Mouse (Mus musculus) myocyte (in vitro differentiated cells): ENCODE measurements around the gene Znhit2. TPM values are rescaled to one million over a fixed set of nuclear protein-coding genes. Genes with fewer than 3 reads are reported as not detected.

Source experiments
- H3K27me3 ChIP-seq: one replicate; pipeline ENCODE4 v1.6.1; 2011; ENCODE audit not compliant: control insufficient read depth, insufficient read depth, insufficient read length
- H3K36me3 ChIP-seq: one replicate; pipeline ENCODE4 v1.6.1; 2011; ENCODE audit not compliant: control insufficient read depth, insufficient read depth
- H3K4me2 ChIP-seq: one replicate; pipeline ENCODE4 v1.6.1; 2011; ENCODE audit warnings: low read depth, control low read depth
- H3K4me3 ChIP-seq: one replicate; pipeline ENCODE4 v1.5.1; 2011; ENCODE audit warnings: mild to moderate bottlenecking, control low read depth, moderate library complexity
- H3K79me2 ChIP-seq: one replicate; pipeline ENCODE4 v1.6.1; 2011; ENCODE audit not compliant: control insufficient read depth, insufficient read depth
- H3ac ChIP-seq: one replicate; pipeline ENCODE4 v1.6.1; 2011; ENCODE audit not compliant: control insufficient read depth, insufficient read length
- CEBPB ChIP-seq: IDR thresholded peaks from 2 replicates; pipeline ENCODE4 v1.6.1; 2011; ENCODE audit warnings: mild to moderate bottlenecking, moderate library complexity; ENCODE audit not compliant: poor library complexity, insufficient read depth, severe bottlenecking
- E2F4 ChIP-seq: IDR thresholded peaks from one replicate; pipeline ENCODE4 v1.6.1; 2011; ENCODE audit warnings: mild to moderate bottlenecking, control low read depth, moderate library complexity; ENCODE audit not compliant: insufficient read depth
- MAX ChIP-seq: IDR thresholded peaks from one replicate; pipeline ENCODE4 v1.6.1; 2011; ENCODE audit warnings: low read depth, mild to moderate bottlenecking, control low read depth
- MYOD1 ChIP-seq, 3 experiments: IDR thresholded peaks; one replicate each; pipeline ENCODE4 v1.6.1; 2011; ENCODE audit warnings: control low read depth in 2 of 3, low read depth in 2 of 3, mild to moderate bottlenecking in 2 of 3, moderate library complexity in 1 of 3; ENCODE audit not compliant: insufficient read length in 2 of 3, control insufficient read depth in 1 of 3
- MYOG ChIP-seq, 3 experiments: IDR thresholded peaks; one replicate each; pipeline ENCODE4 v1.6.1; 2011; ENCODE audit warnings: control low read depth in 2 of 3, low read depth in 2 of 3, mild to moderate bottlenecking in 2 of 3; ENCODE audit not compliant: insufficient read length in 2 of 3, control insufficient read depth in 1 of 3, insufficient read depth in 1 of 3
- POLR2A ChIP-seq: IDR thresholded peaks from one replicate; pipeline ENCODE4 v1.6.1; 2011; ENCODE audit warnings: low read depth, mild to moderate bottlenecking, control low read depth, moderate library complexity; ENCODE audit not compliant: insufficient read length
- POLR2AphosphoS2 ChIP-seq: IDR thresholded peaks from one replicate; pipeline ENCODE4 v1.6.1; 2011; ENCODE audit warnings: low read depth, control low read depth; ENCODE audit not compliant: insufficient read length
- REST ChIP-seq: IDR thresholded peaks from one replicate; pipeline ENCODE4 v1.6.1; 2011; ENCODE audit warnings: mild to moderate bottlenecking, control low read depth, moderate library complexity; ENCODE audit not compliant: insufficient read depth, insufficient read length
- SRF ChIP-seq: IDR thresholded peaks from one replicate; pipeline ENCODE4 v1.6.1; 2011; ENCODE audit warnings: low read depth; ENCODE audit not compliant: control insufficient read depth, insufficient read length
- TCF12 ChIP-seq: IDR thresholded peaks from one replicate; pipeline ENCODE4 v1.6.1; 2011; ENCODE audit warnings: mild to moderate bottlenecking, control low read depth; ENCODE audit not compliant: poor library complexity, insufficient read depth, severe bottlenecking
- TCF3 ChIP-seq: IDR thresholded peaks from one replicate; pipeline ENCODE4 v1.6.1; 2011; ENCODE audit warnings: low read depth, control low read depth; ENCODE audit not compliant: insufficient read length
- USF1 ChIP-seq: IDR thresholded peaks from one replicate; pipeline ENCODE4 v1.6.1; 2011; ENCODE audit warnings: low read depth, mild to moderate bottlenecking, control low read depth, moderate library complexity
- polyA plus RNA-seq: library from polyadenylated mRNA; unstranded; fragments of >200 nt; fragmentation: generic; extraction: Trizol; gene quantifications from one replicate; pipeline ENCODE4 v1.2.1, GENCODE M21; 2012; ENCODE audit warnings: missing spikeins

The Znhit2 gene
- polyA plus RNA-seq, 1 experiment = 44.3 TPM

DNA sequence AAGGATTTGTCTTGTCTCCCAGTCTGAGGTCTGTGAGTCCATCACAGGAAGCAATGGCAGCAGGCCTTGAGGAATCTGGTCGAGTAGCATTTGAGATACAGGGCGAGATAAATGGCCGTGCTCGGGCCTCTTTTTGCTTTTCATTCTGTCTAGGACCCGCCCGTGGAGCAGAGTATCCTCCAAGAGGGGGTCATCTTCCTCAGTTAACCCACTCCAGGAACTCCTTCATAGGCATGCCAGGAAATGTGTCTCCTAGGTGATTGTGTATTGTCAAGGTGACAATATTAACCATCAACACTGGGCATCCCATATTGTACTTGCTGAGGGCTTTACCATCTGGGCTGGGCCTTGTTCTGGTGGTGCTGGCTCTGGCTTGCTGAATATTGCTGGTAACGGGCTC is 33.1 kb downstream of the Znhit2 start, which contains the start of gene AC131692.1:
Gene AC131692.1, plus strand, starts transcription at position 301 of the 400 bp plus-strand sequence.
- H3K27me3 ChIP-seq = no peaks in the 10 kb centered on the region
- peaks cover 3% of the 10 kb centered on the region for H3K79me2 ChIP-seq
- no peak within 1 kb of the TSS for H3K4me3 ChIP-seq
- H3ac ChIP-seq = no peak within 1 kb of the TSS
- peaks cover 6% of the 10 kb centered on the region for H3K36me3 ChIP-seq
- TF ChIP-seq TCF12 (no peak), REST (no peak), E2F4 (no peak)
- H3K4me2 ChIP-seq = no peak within 1 kb of the TSS

DNA sequence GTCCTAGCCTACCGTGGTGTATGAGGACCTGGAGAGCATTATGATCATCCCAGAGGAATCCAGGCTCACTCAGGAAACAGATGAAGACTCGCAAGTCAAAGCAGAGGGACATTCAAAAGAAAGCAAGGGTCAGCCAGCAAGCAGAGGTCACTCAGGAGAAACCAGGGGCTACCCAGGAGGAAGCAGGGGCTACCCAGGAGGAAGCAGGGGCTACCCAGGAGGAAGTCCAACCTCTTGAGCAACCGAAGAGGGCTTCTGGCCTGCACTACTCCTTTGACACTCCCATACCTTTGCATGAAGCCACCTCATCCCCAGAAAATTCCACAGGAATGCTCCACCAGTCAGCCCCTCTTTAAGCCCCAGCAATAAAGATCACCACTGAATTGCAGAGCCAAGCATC is 36.9 kb downstream of the Znhit2 start:
- TF ChIP-seq CEBPB (no peak), REST (no peak), USF1 (no peak), MYOG (IDR thresholded peaks at IDR 0.05; ENCODE audit: control insufficient read depth in 1 of 3, insufficient read depth in 1 of 3, insufficient read length in 2 of 3, low read depth in 2 of 3) (no peak), SRF (no peak), POLR2AphosphoS2 (no peak), E2F4 (no peak), TCF3 (no peak), MYOD1 (IDR thresholded peaks at IDR 0.05; ENCODE audit: control insufficient read depth in 1 of 3, insufficient read length in 2 of 3, low read depth in 2 of 3) (no peak), MAX (no peak), TCF12 (no peak), POLR2A (no peak)
- Histone ChIP-seq H3K4me3 (no peak overlapping the region), H3K4me2 (no peak overlapping the region), H3K36me3 (no peaks in the 10 kb centered on the region), H3ac (no peak overlapping the region), H3K79me2 (no peaks in the 10 kb centered on the region), H3K27me3 (no peaks in the 10 kb centered on the region)

DNA sequence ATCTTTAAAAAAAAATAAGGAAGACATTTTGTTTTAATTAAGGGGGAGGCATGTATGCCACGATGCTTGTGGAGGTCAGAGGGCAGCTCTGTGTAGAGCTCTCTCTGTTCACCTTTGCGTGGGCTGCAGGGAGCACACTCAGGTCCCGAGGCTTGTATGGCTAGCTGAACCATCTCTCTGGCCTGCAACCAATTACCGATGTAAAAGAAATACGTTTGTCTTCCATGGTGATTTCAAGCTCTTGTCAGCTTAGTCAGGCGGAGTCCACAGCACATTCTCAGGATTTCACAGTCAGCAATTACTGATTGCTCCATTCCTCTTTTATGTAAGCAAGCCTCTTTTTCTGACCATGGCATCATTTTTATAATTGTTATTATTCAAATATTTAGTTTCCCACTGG is 40.2 kb downstream of the Znhit2 start:
- no peaks in the 10 kb centered on the region for H3K36me3 ChIP-seq
- H3K4me3 ChIP-seq = no peak overlapping the region
- no peaks in the 10 kb centered on the region for H3K27me3 ChIP-seq
- no peak overlapping the region for H3ac ChIP-seq
- no peak overlapping the region for H3K4me2 ChIP-seq
- TF ChIP-seq MYOG (IDR thresholded peaks at IDR 0.05; ENCODE audit: control insufficient read depth in 1 of 3, insufficient read depth in 1 of 3, insufficient read length in 2 of 3, low read depth in 2 of 3) = no peak
- TF ChIP-seq POLR2AphosphoS2 = no peak
- no peak for TF ChIP-seq E2F4
- no peak for TF ChIP-seq MYOD1 (IDR thresholded peaks at IDR 0.05; ENCODE audit: control insufficient read depth in 1 of 3, insufficient read length in 2 of 3, low read depth in 2 of 3)
- TF ChIP-seq USF1 = no peak
- no peak for TF ChIP-seq TCF12
- no peak for TF ChIP-seq MAX
- TF ChIP-seq POLR2A = no peak
- no peak for TF ChIP-seq SRF
- TF ChIP-seq REST = no peak
- TF ChIP-seq TCF3 = no peak
- no peak for TF ChIP-seq CEBPB
- H3K79me2 ChIP-seq = no peaks in the 10 kb centered on the region

DNA sequence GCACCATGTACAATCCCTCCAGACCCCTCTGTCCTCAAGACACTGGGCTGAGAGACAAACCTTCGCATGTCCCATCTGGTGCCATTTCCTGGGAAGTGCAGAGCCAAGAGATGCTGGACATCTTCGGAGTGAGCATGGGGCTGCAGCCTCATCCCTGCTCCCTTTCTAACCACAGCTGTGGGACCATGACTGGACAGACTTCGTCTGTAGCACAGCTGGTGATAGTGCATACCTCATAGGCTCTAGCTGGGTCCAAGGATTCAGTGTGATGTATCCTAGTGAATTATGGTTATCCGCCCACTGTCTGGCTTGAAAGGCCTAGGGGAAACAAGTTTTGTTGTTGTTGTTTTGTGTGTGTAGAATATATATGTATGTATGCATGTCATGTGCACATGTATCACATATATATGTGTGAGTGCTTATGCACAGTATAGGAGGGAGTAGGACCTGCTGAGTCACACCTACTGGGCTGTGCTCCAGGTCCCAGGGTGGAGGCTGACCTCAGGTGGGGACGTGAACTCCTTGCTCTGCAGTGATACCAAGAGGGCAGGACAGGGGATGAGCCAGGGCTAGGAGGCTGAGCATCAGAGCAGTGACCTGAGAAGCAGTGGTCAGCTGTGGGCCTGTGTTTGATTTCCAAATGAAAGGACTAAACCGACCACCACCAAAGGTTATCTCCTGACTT is 41.3 kb downstream of the Znhit2 start:
- Histone ChIP-seq H3K79me2 (no peaks in the 10 kb centered on the region), H3K4me3 (no peak overlapping the region), H3K27me3 (no peaks in the 10 kb centered on the region), H3K4me2 (no peak overlapping the region), H3ac (no peak overlapping the region), H3K36me3 (no peaks in the 10 kb centered on the region)
- TF ChIP-seq MAX = no peak
- no peak for TF ChIP-seq TCF12
- no peak for TF ChIP-seq MYOD1 (IDR thresholded peaks at IDR 0.05; ENCODE audit: control insufficient read depth in 1 of 3, insufficient read length in 2 of 3, low read depth in 2 of 3)
- TF ChIP-seq E2F4 = no peak
- TF ChIP-seq TCF3 = no peak
- no peak for TF ChIP-seq CEBPB
- no peak for TF ChIP-seq REST
- no peak for TF ChIP-seq USF1
- TF ChIP-seq POLR2AphosphoS2 = no peak
- TF ChIP-seq MYOG (IDR thresholded peaks at IDR 0.05; ENCODE audit: control insufficient read depth in 1 of 3, insufficient read depth in 1 of 3, insufficient read length in 2 of 3, low read depth in 2 of 3) = no peak

DNA sequence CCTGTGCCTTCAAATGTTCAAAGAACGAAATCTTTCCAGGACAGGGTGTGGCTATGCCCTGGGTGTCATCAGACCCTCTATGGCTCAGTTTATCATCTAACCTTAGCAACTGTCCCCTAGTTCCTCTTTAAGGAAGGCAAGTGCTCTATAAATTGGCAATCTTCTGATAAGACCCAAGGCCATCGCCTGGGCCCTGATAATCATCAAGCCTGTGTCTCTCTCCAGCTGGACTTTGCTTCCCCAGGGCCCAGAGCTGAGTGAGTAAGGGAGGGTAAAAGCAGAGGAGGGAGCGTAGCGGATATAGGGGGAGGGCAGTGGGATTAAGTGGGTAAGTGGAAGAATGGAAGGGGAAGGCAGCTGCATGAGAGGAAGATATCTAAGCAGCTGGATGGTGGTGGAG is 43.5 kb downstream of the Znhit2 start:
- no peaks in the 10 kb centered on the region for H3K27me3 ChIP-seq
- TF ChIP-seq MYOD1 (IDR thresholded peaks at IDR 0.05; ENCODE audit: control insufficient read depth in 1 of 3, insufficient read length in 2 of 3, low read depth in 2 of 3) = no peak
- no peak for TF ChIP-seq USF1
- no peak for TF ChIP-seq MAX
- no peak for TF ChIP-seq POLR2AphosphoS2
- TF ChIP-seq SRF = no peak
- no peak for TF ChIP-seq E2F4
- TF ChIP-seq TCF3 = no peak
- no peak for TF ChIP-seq CEBPB
- no peak for TF ChIP-seq POLR2A
- TF ChIP-seq REST = no peak
- no peak for TF ChIP-seq TCF12
- TF ChIP-seq MYOG (IDR thresholded peaks at IDR 0.05; ENCODE audit: control insufficient read depth in 1 of 3, insufficient read depth in 1 of 3, insufficient read length in 2 of 3, low read depth in 2 of 3) = no peak
- no peak overlapping the region for H3ac ChIP-seq
- H3K79me2 ChIP-seq = no peaks in the 10 kb centered on the region
- no peaks in the 10 kb centered on the region for H3K36me3 ChIP-seq
- H3K4me3 ChIP-seq = no peak overlapping the region
- no peak overlapping the region for H3K4me2 ChIP-seq
